Mouse (Mus musculus) heart, postnatal 36 days (tissue): ENCODE data around the gene Gm4779. TPM values are rescaled to one million over a fixed set of nuclear protein-coding genes. Genes with fewer than 3 reads are reported as not detected.
A peak's percentile ranks its signal among the peaks of the same experiment; 100 is the strongest.
"Not testable (repeated sequence)": the region's sequence is repeated elsewhere in the genome, so short reads cannot be mapped to it uniquely, and the experiment has no call there.

Experiments used
- DNase-seq, 2 experiments: peaks; one replicate each; pipeline ENCODE4 v3.0.0; 2021 to 2022
- intact Hi-C: fragments of 180-260 bp; cut with DNase I; formaldehyde crosslinking; loops from one replicate; pipeline ENCODE4 v1.15.1; 2025
- total RNA-seq, 2 experiments: library from RNA; stranded (reverse); gene quantifications; 2 replicates each; pipeline ENCODE4 v1.2.3; 2021

Gm4779 gene
- total RNA-seq = not detected

DNA sequence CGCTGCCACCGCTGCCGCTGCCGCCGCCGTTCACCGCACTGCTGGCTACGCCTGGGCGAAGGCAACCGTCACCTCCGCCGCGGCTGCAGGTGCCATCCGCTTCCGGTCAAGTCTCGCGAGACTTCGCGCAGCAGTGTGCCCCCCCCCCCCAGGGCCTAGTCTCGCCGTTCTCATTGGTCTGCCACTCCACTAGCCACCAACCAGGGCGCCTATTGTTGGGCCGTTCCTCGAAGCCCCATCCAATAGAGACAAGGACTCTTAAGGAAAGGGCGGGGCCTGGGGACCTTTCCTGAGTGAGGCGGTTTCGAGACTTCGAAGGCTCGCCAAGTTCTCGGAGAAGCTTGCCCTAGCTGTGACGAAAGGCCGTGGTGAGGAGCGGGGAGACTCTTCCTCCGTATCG lies at the start of gene Gm4779, which contains the start of gene 8030474K03Rik:
Gm4779 (minus strand) TSS at position 82 of the 400 bp plus-strand sequence.
8030474K03Rik (plus strand) TSS at position 315 of the 400 bp plus-strand sequence.
- intact Hi-C loops = loop anchor here (5.0 kb wide), 1 partner anchor 148 kb away; no protein-coding TSS in a partner anchor
- no peak for DNase-seq

DNA sequence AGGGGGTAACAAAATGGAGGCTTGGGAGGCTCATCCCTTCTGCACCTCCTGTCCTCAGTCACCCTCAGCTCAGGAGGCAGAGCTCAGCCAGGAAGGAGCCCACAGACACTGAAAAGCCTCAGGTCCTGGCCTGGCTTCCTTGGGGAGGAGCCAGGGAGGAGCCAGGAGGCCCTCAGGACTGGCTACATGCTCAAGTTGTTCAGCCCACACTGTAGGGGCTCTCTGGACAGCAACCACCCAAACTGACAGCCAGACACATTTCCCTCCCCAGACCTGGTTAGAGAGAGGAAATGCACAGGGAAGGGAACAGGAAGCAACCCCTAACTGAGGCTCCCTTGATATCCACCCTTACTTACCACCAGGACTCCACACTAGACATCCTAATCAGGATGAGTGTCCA lies 25.8 kb upstream of the Gm4779 start:
- intact Hi-C loops, DNase-seq: not testable (repeated sequence)

DNA sequence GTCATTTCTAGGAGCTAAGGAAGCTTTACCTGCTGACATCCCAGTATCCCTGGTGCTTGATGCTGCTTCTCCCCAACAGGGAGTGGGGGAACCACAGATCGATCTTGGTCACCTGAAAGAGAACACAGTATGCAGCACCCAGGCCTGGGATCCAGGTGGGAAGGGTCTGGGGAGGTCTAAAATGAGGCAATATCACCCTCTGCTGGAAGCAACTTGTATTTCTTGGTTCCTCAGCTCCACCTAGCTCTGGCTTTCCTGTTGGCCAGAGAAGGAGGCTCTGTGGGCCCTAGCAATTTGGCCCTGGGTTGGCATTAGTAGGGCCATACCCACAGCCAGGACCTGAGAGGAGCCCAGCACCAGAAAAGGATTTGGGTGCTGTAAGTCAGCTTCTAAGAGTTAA lies 24.9 kb upstream of the Gm4779 start:
- intact Hi-C loops = no loop called here
- no peak for DNase-seq

DNA sequence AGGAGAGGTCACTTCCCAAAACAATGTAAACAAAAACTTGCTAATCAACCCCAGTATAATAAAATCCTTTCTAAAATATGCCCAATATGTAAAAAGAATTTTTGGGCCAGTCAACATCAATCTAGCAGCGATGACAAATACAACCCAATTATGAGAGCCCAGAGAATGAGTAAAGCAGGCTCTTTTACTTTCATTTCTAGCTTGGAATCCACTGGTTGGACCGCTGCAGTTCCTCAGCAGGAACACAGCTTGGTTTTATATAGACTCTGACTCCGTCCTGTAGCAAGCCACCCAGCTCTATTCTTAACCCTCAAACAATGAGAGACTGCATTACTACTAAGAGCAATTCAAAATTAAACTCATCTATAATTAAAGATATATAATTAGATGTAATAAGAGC lies 17.5 kb upstream of the Gm4779 start:
- intact Hi-C loops = no loop called here
- no peak for DNase-seq

DNA sequence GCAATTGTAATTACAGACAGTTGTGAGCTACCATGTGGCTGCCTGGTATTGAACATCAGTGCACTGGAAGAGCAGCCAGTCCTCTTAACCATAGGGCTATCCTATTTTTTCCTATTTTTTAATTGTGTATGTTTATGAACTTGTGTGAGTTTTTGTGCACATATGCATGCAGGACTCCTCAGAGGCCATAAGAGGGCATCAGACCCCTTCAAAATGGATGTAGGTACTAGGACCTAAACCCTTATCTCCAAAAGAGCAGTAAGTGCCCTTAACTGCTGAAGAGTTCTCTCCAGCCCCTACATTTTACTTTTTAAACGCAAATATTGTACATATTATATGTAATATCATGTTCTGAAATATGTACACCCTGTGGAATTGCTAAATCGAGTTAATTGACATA lies 11.3 kb upstream of the Gm4779 start:
- intact Hi-C loops = loop anchor here (2.0 to 5.0 kb wide), 2 partner anchors 137 to 262 kb away; no protein-coding TSS in a partner anchor
- no peak for DNase-seq

DNA sequence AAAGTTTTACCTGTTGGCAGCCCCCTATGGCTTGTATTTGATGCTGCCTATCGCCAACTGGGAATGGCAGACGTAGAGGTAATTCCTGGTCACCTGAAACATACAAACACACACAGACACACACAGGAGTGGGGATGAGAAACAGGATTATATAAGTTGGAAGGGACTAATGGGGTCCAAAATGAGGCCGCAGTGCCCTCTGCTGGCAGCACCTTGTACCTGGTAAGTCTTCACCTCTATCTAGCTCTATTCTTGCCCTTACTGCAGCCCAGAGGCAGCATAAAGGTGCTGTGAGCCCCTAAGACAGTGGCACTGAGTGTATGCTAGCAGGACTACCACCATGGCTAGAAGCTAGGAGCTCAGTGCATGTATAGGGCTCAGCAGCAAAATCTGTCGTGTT lies 2.7 kb downstream of the Gm4779 start:
- intact Hi-C loops = loop anchor here (5.0 kb wide), 1 partner anchor 151 kb away; no protein-coding TSS in a partner anchor

DNA sequence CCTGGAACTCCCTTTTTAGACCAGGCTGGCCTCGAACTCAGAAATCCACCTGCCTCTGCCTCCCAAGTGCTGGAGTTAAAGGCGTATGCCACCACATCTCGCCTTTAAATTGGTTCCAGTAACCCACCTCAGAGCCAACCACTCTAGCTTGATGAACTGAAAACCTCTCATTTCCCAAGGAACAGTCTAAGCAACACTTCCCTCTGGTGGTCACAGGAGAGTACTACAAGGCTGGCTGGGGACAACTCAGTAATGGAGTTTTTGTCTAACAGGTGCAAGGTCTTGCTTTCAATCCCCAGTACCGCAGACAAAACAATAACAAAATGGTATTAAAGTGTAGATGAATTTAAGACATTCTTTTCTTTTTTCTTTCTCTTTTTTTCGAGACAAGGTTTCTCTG lies 22.2 kb downstream of the Gm4779 start:
- intact Hi-C loops = loop anchor here (5.0 kb wide), 1 partner anchor 150 kb away; no protein-coding TSS in a partner anchor
- DNase-seq = peak; percentile 43 to 53

More for the DNA sequence above, 2.7 kb downstream of the Gm4779 start:
- DNase-seq = peak; percentile 28 to 39

DNA sequence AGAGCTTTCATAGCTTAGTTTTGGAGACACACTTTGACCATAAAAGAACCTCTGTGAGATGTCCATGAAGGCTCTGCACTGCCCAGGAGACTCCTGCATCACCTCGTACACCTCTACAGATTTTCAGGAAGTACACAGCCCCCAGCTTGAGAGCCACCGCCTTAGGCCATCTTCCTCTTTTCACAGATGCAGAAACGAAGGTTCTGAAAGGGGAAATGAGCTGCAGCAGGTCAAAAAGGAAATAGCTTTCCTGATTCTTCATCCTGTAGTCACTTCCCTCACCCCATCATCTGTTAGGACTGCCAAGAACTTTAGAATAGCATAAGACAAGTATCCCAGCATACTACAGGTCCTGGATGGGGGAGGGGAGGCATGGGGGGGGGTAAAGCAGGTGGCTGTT lies 23.9 kb downstream of the Gm4779 start:
- no peak for DNase-seq
- intact Hi-C loops = loop anchor here (5.0 kb wide), 1 partner anchor 148 kb away; no protein-coding TSS in a partner anchor

DNA sequence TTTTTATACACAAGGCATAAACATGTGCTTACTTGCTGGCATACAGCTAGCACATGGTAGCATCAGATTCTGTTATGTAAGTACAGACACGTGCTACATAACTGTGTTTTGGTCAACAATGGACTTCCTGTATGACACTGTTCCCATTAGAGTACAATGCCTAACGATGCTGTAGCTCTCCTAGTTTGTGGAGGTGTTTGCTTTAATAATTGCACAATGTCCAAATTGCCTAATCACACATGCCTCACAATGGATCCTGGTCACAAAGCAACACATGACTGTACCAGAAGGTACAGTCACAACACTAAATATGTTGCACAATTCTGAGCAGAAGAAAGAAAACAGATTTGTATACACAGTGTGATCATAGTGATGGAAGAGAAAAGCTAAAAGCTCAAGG lies 24.7 kb downstream of the Gm4779 start:
- intact Hi-C loops = no loop called here
- DNase-seq = no peak

DNA sequence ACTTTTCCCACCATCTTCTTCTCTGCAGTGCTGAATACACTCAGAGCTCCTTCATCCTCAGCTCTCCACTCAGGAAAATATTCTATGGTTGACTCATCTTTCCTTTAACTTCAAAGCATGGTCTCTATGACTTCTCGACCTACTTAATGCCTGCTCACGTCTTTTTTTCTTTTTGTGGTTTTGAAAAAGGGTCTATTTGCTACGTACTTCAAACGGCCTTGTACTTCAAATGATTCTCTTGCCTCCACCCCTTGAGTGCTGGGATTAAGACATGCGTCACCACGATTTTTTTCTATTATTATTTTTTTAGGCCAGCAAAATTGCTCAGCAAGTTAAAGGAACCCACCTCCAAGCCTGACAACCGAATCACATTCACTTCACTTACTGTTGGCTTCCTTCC lies 26.9 kb downstream of the Gm4779 start:
- intact Hi-C loops = no loop called here
- DNase-seq = no peak

DNA sequence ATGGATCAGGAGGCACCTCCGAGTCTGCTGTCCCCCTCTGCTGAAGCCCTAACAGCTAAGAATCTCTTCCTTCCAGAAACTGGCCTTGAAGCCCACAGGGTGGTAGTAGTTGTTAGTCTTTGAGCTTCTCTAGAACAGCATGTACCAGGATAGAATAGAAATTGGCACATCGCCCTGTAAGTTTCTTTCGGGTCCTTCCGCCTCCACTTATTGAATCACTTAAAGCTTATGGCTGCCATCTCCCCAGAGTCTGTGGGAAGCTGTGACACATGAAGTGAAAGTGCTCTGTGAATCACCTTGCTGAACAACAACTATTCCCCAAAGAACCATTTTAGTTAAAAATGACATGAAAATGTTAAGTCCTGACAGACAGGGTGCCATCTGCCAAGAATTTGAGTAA lies 29.1 kb downstream of the Gm4779 start:
- intact Hi-C loops = no loop called here

DNA sequence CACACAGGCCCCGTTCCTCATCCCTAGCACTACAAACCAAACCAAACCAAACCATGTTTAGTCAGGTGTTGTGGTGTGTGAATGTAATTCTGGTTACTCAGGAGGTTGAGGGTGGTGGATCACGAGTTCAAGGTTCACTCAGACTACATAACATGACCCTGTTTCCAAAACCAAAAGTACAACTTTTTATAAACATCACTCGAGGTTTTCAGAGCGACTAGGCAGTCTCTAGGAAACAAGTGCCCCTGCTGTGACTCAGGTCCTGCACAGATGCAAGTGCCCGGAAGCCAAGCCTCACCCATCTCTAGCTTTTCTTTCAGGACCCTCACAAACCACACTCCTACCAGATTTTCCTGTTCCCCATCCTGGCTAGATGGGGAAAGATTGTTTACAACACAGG lies 29.6 kb downstream of the Gm4779 start:
- intact Hi-C loops = no loop called here
- DNase-seq = no peak

More for the DNA sequence above, 29.1 kb downstream of the Gm4779 start:
- DNase-seq = no peak

DNA sequence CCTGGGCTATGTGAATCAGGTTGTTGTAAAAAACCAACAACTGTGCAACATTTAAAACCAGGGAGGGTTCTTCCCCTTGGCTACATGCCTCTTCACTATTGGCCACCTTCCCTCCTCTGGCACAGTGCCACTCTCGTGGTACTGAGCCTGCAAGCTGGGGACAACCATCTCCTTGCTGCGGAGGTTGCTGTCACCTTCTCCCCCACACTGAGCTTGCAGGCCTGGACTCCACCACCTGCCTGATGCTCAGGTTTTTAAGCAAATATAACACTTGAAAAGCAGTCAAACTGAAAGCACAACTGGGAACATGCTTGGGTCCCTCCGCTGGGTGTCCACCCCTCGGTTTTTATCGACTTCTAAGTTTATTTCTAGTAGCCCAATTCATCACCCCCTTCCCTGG lies 39.7 kb downstream of the Gm4779 start:
- intact Hi-C loops = no loop called here
- no peak for DNase-seq

DNA sequence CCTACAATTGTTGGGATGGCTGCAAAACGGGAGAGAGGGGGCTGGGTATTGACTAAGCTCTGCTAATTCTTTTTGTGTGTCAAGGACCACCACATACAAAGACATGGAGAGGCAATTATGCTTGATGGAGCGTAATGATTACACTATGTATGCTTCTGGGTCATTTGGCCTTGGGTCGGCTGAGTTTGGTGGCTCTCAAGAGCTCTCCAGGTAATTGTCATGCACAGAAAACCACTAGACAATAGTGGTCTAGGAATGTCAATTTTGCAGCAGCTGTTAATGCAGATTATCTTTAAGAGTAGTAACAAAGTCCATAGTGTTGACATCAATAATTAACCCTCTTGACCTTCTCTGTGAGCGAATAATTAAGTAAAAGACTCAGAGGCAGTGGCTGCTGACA lies 44.1 kb downstream of the Gm4779 start:
- intact Hi-C loops = no loop called here
- DNase-seq = no peak

DNA sequence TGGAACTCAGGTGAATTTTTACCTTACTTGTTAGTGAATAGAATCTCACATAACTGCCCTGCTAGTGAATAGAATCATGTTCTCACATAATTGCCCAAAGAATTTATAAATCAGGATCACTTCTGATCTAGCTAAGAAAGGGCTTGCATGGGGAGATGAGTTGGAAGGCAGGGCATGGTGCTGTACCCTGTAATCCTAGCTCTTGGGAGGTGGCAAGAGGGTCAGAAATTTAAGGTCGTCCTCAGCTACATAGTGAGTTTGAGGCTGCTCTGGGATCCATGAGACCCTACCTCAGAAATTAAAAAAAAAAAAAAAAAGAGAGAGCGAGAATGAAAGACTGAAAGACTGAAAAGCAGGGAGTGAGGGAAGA lies 53.2 kb downstream of the Gm4779 start:
- intact Hi-C loops = no loop called here
- DNase-seq = no peak

DNA sequence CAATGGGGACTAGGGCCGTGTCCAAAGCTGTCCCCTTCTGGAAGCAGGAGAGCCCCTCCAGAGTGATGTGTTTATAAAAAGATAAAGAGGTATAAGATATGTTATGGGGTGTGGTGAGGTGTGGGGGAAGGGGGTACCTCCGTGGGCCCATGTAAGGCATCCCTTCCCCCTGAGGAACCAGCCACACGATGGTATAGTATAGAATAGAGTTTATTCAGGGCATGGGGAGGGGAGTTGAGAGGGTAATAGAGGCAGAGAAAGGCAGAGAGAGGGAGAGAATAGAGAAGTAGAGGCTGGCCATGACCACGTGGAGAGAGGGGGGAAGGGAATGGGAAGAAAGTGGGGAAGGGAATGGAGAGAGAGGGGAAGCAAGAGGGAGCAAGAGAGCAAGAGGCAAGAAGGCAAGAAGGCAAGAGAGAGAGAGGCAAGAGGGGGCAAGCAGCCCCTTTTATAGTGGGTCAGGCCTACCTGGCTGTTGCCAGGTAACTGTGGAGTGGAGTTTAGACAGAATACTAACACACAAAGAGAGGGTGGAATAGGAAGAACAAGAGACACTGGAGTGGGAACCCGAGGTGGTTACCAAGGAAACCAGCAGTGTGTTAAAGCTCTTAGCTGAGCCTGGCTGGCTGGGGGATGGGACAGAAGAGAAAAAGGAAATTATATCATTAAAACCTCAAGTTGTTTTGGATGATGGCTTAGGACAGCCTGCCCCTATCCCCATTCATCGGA lies 53.7 kb downstream of the Gm4779 start:
- DNase-seq = no peak
- intact Hi-C loops = no loop called here

Other genes with a start within 250 kb of the Gm4779 start
- 10 to 100 TPM; 57.1 to 62.2 TPM for gene Ogt, start 154.4 kb downstream of the Gm4779 start, total RNA-seq
- gene Cxcr3, start 60.2 kb downstream of the Gm4779 start, total RNA-seq = under 1 TPM in 1 of 2 experiments, not detected in 1; 0.24 TPM
- gene 8030474K03Rik, start 233 bp upstream of the Gm4779 start, total RNA-seq = not detected
- 1 to 10 TPM; 4.5 to 5.2 TPM for gene Nhsl2, start 55.0 kb upstream of the Gm4779 start, total RNA-seq